ENCODE assay signal across 10 mouse cellular contexts in the genomic region with DNA sequence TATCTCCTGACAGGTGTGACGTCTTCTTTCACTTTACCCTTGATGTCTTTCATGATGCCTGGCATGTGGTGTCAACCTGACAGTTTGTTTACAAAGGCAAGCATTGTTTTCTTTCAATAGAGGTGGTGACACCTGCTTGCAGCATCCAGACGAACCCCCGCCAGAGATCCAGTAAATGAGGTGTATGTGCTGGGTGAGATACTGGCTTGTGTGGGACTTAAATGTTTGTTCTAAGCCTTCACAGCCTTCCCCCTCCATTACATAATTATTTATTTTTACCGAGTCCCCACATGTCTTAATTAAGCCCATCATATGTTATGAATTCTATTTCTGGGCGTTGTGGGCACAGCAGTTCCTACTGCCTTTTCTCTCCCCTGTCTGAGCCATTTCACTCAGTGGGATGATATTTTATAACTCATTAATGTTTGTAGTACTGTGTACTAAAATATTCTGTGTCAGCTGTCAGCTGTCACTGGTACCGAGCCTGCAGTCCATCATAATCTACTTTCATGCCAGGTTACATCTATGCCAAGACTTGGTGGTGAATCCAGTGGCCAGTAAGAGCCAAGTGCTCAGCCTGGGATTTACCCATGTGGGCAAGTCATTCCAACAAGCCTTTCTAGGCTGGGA.
DNase-seq lines count a peak whose midpoint lies in the region; ATAC-seq lines count a peak whose summit lies in the region.
"Had no signal": no experiment of that assay in that cellular context is flagged by ENCODE, and none has a peak within 500 bp of the region (broad histone marks: within the 10 kb centered on the region; RNA-seq: fewer than 3 reads in every experiment).

No protein-coding gene starts in this region.

- no peaks in the 10 kb centered on the region for H3K9me3 ChIP-seq in heart, embryonic 14.5 days (ENCODE audit: control insufficient read depth, low read length)
- H3K9me3 ChIP-seq: embryonic facial prominence, embryonic 13.5 days had no signal

- no peaks in the 10 kb centered on the region for H3K27me3 ChIP-seq in heart, embryonic 14.5 days (ENCODE audit: control insufficient read depth, insufficient read depth, low read length)
- H3K27me3 ChIP-seq: embryonic facial prominence, embryonic 13.5 days had no signal

- H3K9ac ChIP-seq in heart, embryonic 14.5 days (ENCODE audit: low read length) = no peak overlapping the region
- H3K9ac ChIP-seq: embryonic facial prominence, embryonic 13.5 days had no signal

- no peaks in the 10 kb centered on the region for H3K36me3 ChIP-seq in heart, embryonic 14.5 days (ENCODE audit: control insufficient read depth, insufficient read depth, low read length)
- H3K36me3 ChIP-seq: embryonic facial prominence, embryonic 13.5 days had no signal

- H3K4me1 ChIP-seq in heart, embryonic 14.5 days (ENCODE audit: control insufficient read depth in 2 of 2, insufficient read depth in 2 of 2, low read length in 2 of 2) = peaks cover 2 to 30% of the 10 kb centered on the region in 2 experiments; a peak in 3 of 4 replicates

- ATAC-seq in heart, embryonic 14.5 days (ENCODE audit: insufficient number of reproducible peaks, insufficient read depth, low FRiP score, low read depth) = no peak

- no peak overlapping the region for H3K4me3 ChIP-seq in heart, embryonic 14.5 days (ENCODE audit: control insufficient read depth in 1 of 2, insufficient read depth in 1 of 2, low read depth in 1 of 2, low read length in 2 of 2)
- H3K4me3 ChIP-seq: embryonic facial prominence, embryonic 13.5 days had no signal

- 62% methylated on average over 6 of the region's 6 CpGs for WGBS in heart, embryonic 14.5 days

- H3K27ac ChIP-seq in heart, embryonic 14.5 days (replicated peaks in 1 of 2; ENCODE audit: control insufficient read depth in 1 of 2, insufficient read depth in 1 of 2, low read depth in 2 of 2, low read length in 2 of 2) = peak overlapping the region; percentile 34 to 65; a peak in 3 of 4 replicates

- peak; percentile 72 for DNase-seq in gastrocnemius, adult 18-20 months (ENCODE audit: low spot score)
- no peak for DNase-seq in gastrocnemius, postnatal 4 days (ENCODE audit: low spot score in 2 of 2)
- DNase-seq in left cerebral cortex, adult 9 months (ENCODE audit: low spot score in 2 of 2) = peak; percentile 40 to 54
- DNase-seq in left cerebral cortex, adult 11 months (ENCODE audit: low spot score) = no peak
- peak; percentile 50 to 54 for DNase-seq in cerebellum, adult 18-20 months
- DNase-seq in thymus, postnatal 4 days = no peak
- DNase-seq in urinary bladder, adult 2 months (ENCODE audit: low spot score) = no peak
- DNase-seq: lung, postnatal 14 days had no signal

- H3K4me2 ChIP-seq in heart, embryonic 14.5 days (ENCODE audit: low read length) = no peak overlapping the region
- H3K4me2 ChIP-seq: embryonic facial prominence, embryonic 13.5 days had no signal

Comparison
In these comparisons a context has a peak if more than half of its experiments do, and no peak if none do; other contexts are left out.
1. DNase-seq: peak in gastrocnemius, adult 18-20 months (single experiment), left cerebral cortex, adult 9 months (2 of 2) and cerebellum, adult 18-20 months (2 of 2); none in gastrocnemius, postnatal 4 days (0 of 2), left cerebral cortex, adult 11 months (single experiment), thymus, postnatal 4 days (single experiment) and urinary bladder, adult 2 months (single experiment).